Mouse (Mus musculus): ENCODE data around the gene Fhit. TPM values are rescaled to one million over a fixed set of nuclear protein-coding genes. Genes with fewer than 3 reads are reported as not detected.

The Fhit gene
- polyA plus RNA-seq, 1 experiment from 2014 or later = 6.7 TPM

- no peaks in the 10 kb centered on the region for H3K27me3 ChIP-seq (ENCODE audit: insufficient read depth, low read length)
- WGBS = 58% methylated on average over 3 of the region's 3 CpGs
- no peak for ATAC-seq (ENCODE audit: low FRiP score, low TSS enrichment)
- H3K4me2 ChIP-seq (replicated peaks; ENCODE audit: low read depth, low read length) = no peak overlapping the region
- H3K9ac ChIP-seq (replicated peaks; ENCODE audit: low read length) = no peak overlapping the region
- no peaks in the 10 kb centered on the region for H3K36me3 ChIP-seq (ENCODE audit: insufficient read depth, low read length)
- H3K4me3 ChIP-seq (ENCODE audit: low read length) = no peak overlapping the region
- H3K4me1 ChIP-seq (ENCODE audit: insufficient read depth, low read length) = no peaks in the 10 kb centered on the region
- H3K9me3 ChIP-seq (ENCODE audit: low read length) = no peaks in the 10 kb centered on the region
- no peak overlapping the region for H3K27ac ChIP-seq (ENCODE audit: low read length)
Measured at GRCm38 (mm10) chr14:10712916-10713315, 448.9 kb downstream of the Fhit start.

- Histone ChIP-seq H3K4me1 (ENCODE audit: insufficient read depth, low read length) (no peaks in the 10 kb centered on the region), H3K9ac (replicated peaks; ENCODE audit: low read length) (no peak overlapping the region), H3K9me3 (ENCODE audit: low read length) (no peaks in the 10 kb centered on the region), H3K27me3 (ENCODE audit: insufficient read depth, low read length) (no peaks in the 10 kb centered on the region), H3K27ac (ENCODE audit: low read length) (no peak overlapping the region), H3K4me3 (ENCODE audit: low read length) (no peak overlapping the region), H3K36me3 (ENCODE audit: insufficient read depth, low read length) (no peaks in the 10 kb centered on the region), H3K4me2 (replicated peaks; ENCODE audit: low read depth, low read length) (no peak overlapping the region)
- ATAC-seq (ENCODE audit: low FRiP score, low TSS enrichment) = no peak
- WGBS = 95% methylated on average over 7 of the region's 7 CpGs
Measured at GRCm38 (mm10) chr14:10712522-10712881, 449.3 kb downstream of the Fhit start.

- Histone ChIP-seq H3K4me3 (ENCODE audit: low read length) (no peak overlapping the region), H3K27me3 (ENCODE audit: insufficient read depth, low read length) (no peaks in the 10 kb centered on the region), H3K9me3 (ENCODE audit: low read length) (no peaks in the 10 kb centered on the region), H3K36me3 (ENCODE audit: insufficient read depth, low read length) (no peaks in the 10 kb centered on the region), H3K27ac (ENCODE audit: low read length) (no peak overlapping the region), H3K4me2 (replicated peaks; ENCODE audit: low read depth, low read length) (no peak overlapping the region), H3K9ac (replicated peaks; ENCODE audit: low read length) (no peak overlapping the region), H3K4me1 (ENCODE audit: insufficient read depth, low read length) (no peaks in the 10 kb centered on the region)
- 92% methylated on average over 5 of the region's 5 CpGs for WGBS
- no peak for ATAC-seq (ENCODE audit: low FRiP score, low TSS enrichment)
Measured at GRCm38 (mm10) chr14:10711841-10712521, 449.9 kb downstream of the Fhit start.

DNA sequence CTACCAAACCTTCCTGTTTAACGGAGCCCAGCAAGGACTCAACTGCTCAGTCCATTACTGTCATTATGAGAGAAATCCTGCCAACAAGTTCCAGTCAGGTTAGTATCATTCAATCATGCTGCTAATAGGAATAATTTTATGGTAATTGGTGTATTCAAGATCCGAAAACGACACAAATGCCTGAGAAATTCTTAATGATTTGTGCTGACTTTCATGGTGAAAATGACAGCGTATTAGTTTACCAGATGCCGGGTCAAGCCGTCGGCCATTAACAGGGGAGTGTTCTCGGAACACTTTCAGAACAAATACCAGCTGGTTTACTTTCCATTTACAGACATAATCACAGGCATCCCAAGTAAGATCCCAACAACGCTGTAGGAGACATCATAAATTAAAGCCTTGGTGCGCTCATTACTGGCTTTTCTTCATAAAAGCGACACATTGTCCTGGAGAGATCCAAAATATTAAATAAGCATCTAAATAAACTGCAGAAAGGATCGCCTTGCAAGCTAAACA is 451.0 kb downstream of the Fhit start:
- Histone ChIP-seq H3K9ac (replicated peaks; ENCODE audit: low read length) (no peak overlapping the region), H3K4me3 (ENCODE audit: low read length) (no peak overlapping the region), H3K36me3 (ENCODE audit: insufficient read depth, low read length) (no peaks in the 10 kb centered on the region), H3K4me2 (replicated peaks; ENCODE audit: low read depth, low read length) (peak overlapping the region; percentile 28; the same call in 1 of the 2 replicates), H3K4me1 (ENCODE audit: insufficient read depth, low read length) (no peaks in the 10 kb centered on the region), H3K27ac (ENCODE audit: low read length) (no peak overlapping the region), H3K9me3 (ENCODE audit: low read length) (no peaks in the 10 kb centered on the region), H3K27me3 (ENCODE audit: insufficient read depth, low read length) (no peaks in the 10 kb centered on the region)
- WGBS = 43% methylated on average over 12 of the region's 12 CpGs
- ATAC-seq (ENCODE audit: low FRiP score, low TSS enrichment) = no peak

DNA sequence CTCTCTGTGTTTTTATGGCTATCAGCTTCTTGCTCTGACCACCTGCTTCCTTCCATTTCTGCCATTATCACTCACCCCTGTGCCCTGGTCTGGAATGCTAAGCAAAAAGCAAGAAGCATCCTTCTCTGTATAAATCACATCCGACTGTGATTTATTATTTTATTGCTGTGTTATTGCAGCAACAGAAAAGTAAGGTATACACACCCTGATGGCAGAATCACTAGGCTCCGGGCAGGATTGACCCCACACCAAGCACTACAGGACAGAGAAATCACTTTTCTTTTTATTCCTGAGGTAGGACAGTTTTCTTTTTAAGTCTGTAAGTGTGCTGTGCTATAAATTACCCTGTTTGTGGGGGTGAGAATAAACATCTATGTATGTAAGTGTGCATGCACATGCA is 460.1 kb downstream of the Fhit start:
- Histone ChIP-seq H3K27ac (ENCODE audit: low read length) (no peak overlapping the region), H3K27me3 (ENCODE audit: insufficient read depth, low read length) (no peaks in the 10 kb centered on the region), H3K9ac (replicated peaks; ENCODE audit: low read length) (no peak overlapping the region), H3K36me3 (ENCODE audit: insufficient read depth, low read length) (no peaks in the 10 kb centered on the region), H3K4me1 (ENCODE audit: insufficient read depth, low read length) (no peaks in the 10 kb centered on the region), H3K4me2 (replicated peaks; ENCODE audit: low read depth, low read length) (no peak overlapping the region), H3K9me3 (ENCODE audit: low read length) (no peaks in the 10 kb centered on the region), H3K4me3 (ENCODE audit: low read length) (no peak overlapping the region)
- ATAC-seq (ENCODE audit: low FRiP score, low TSS enrichment) = no peak
- WGBS = 24% methylated on average over 2 of the region's 2 CpGs

GRCm38 (mm10) chr14:10680041-10680440 is 481.8 kb downstream of the Fhit start:
- no peak overlapping the region for H3K4me2 ChIP-seq (replicated peaks; ENCODE audit: low read depth, low read length)
- H3K9ac ChIP-seq (replicated peaks; ENCODE audit: low read length) = no peak overlapping the region
- H3K9me3 ChIP-seq (ENCODE audit: low read length) = no peaks in the 10 kb centered on the region
- H3K27ac ChIP-seq (ENCODE audit: low read length) = no peak overlapping the region
- no peaks in the 10 kb centered on the region for H3K4me1 ChIP-seq (ENCODE audit: insufficient read depth, low read length)
- H3K4me3 ChIP-seq (ENCODE audit: low read length) = no peak overlapping the region
- WGBS = 64% methylated on average over 4 of the region's 4 CpGs
- ATAC-seq (ENCODE audit: low FRiP score, low TSS enrichment) = no peak
- H3K27me3 ChIP-seq (ENCODE audit: insufficient read depth, low read length) = no peaks in the 10 kb centered on the region
- no peaks in the 10 kb centered on the region for H3K36me3 ChIP-seq (ENCODE audit: insufficient read depth, low read length)

GRCm38 (mm10) chr14:10679638-10680037 is 482.2 kb downstream of the Fhit start:
- Histone ChIP-seq H3K36me3 (ENCODE audit: insufficient read depth, low read length) (no peaks in the 10 kb centered on the region), H3K27me3 (ENCODE audit: insufficient read depth, low read length) (no peaks in the 10 kb centered on the region), H3K9me3 (ENCODE audit: low read length) (no peaks in the 10 kb centered on the region), H3K27ac (ENCODE audit: low read length) (no peak overlapping the region), H3K4me1 (ENCODE audit: insufficient read depth, low read length) (no peaks in the 10 kb centered on the region), H3K9ac (replicated peaks; ENCODE audit: low read length) (no peak overlapping the region), H3K4me3 (ENCODE audit: low read length) (no peak overlapping the region), H3K4me2 (replicated peaks; ENCODE audit: low read depth, low read length) (no peak overlapping the region)
- no peak for ATAC-seq (ENCODE audit: low FRiP score, low TSS enrichment)

DNA sequence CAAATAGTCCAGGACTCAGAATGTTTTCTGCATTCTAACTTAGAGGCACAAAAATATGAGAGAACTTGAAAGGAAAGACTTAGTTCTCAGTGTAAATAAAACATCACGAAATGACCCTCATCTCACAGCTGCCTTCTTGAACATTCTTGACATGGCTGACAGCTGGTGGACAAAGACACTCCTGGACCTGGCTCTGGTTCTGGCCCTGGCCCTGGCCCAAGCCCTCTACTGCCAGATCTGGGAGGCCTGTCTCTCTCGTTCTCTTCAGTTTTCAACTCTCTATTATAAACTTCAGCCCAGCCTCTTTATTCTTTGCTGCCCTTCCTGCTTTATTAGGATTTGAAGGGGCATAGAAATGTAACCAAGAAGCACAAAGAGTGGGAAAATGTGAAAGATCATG is 484.2 kb downstream of the Fhit start:
- ATAC-seq (ENCODE audit: low FRiP score, low TSS enrichment) = no peak
- Histone ChIP-seq H3K9ac (replicated peaks; ENCODE audit: low read length) (no peak overlapping the region), H3K27ac (ENCODE audit: low read length) (no peak overlapping the region), H3K4me3 (ENCODE audit: low read length) (no peak overlapping the region), H3K27me3 (ENCODE audit: insufficient read depth, low read length) (no peaks in the 10 kb centered on the region), H3K36me3 (ENCODE audit: insufficient read depth, low read length) (no peaks in the 10 kb centered on the region), H3K4me1 (ENCODE audit: insufficient read depth, low read length) (no peaks in the 10 kb centered on the region), H3K4me2 (replicated peaks; ENCODE audit: low read depth, low read length) (no peak overlapping the region), H3K9me3 (ENCODE audit: low read length) (no peaks in the 10 kb centered on the region)
- WGBS = 55% methylated on average over 2 of the region's 2 CpGs

DNA sequence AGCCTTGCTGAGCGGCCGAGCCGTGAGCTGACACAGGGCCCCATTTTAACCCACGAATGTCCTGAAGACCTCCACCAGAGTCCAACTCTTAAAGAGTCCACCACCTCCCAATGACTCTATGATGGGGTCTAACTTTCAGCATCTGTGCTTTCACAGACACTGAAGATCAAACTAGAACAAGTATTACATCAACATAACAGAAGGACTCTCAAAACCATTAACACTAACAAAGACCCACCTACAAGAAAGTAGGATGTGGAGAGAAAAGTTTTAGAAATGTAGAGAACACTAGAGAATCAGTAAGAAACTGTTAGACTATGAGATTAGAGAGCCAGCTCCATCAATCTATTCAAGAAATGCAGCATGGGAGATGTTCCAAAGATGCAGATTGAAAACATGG is 501.6 kb downstream of the Fhit start:
- ATAC-seq (ENCODE audit: low FRiP score, low TSS enrichment) = no peak
- no peak overlapping the region for H3K9ac ChIP-seq (replicated peaks; ENCODE audit: low read length)
- WGBS = 89% methylated on average over 4 of the region's 4 CpGs

GRCm38 (mm10) chr14:10659326-10659725 is 502.5 kb downstream of the Fhit start:
- Histone ChIP-seq H3K4me2 (replicated peaks; ENCODE audit: low read depth, low read length) (no peak overlapping the region), H3K27me3 (ENCODE audit: insufficient read depth, low read length) (no peaks in the 10 kb centered on the region), H3K4me3 (ENCODE audit: low read length) (no peak overlapping the region), H3K9me3 (ENCODE audit: low read length) (no peaks in the 10 kb centered on the region), H3K9ac (replicated peaks; ENCODE audit: low read length) (no peak overlapping the region), H3K4me1 (ENCODE audit: insufficient read depth, low read length) (no peaks in the 10 kb centered on the region), H3K27ac (ENCODE audit: low read length) (no peak overlapping the region), H3K36me3 (ENCODE audit: insufficient read depth, low read length) (no peaks in the 10 kb centered on the region)
- 87% methylated on average over 2 of the region's 2 CpGs for WGBS
- ATAC-seq (ENCODE audit: low FRiP score, low TSS enrichment) = no peak

More for the DNA sequence above, 501.6 kb downstream of the Fhit start:
- Histone ChIP-seq H3K27me3 (ENCODE audit: insufficient read depth, low read length) (no peaks in the 10 kb centered on the region), H3K4me1 (ENCODE audit: insufficient read depth, low read length) (no peaks in the 10 kb centered on the region), H3K4me2 (replicated peaks; ENCODE audit: low read depth, low read length) (no peak overlapping the region), H3K27ac (ENCODE audit: low read length) (no peak overlapping the region), H3K36me3 (ENCODE audit: insufficient read depth, low read length) (no peaks in the 10 kb centered on the region), H3K4me3 (ENCODE audit: low read length) (no peak overlapping the region), H3K9me3 (ENCODE audit: low read length) (no peaks in the 10 kb centered on the region)

Data from kidney, embryonic 16.5 days (tissue).